Mouse (Mus musculus) kidney, adult 9 months (tissue): Measurements from ENCODE around the gene Dctn2.
"Not testable (repeated sequence)": the region's sequence is repeated elsewhere in the genome, so short reads cannot be mapped to it uniquely, and the experiment has no call there.

ENCODE experiments used
- DNase-seq: peaks from one replicate; pipeline ENCODE4 v3.0.0; 2022

Dctn2 gene

GRCm38 (mm10) chr10:127290307-127290929 is 24.2 kb downstream of the Dctn2 start:
- peak; percentile 100 for DNase-seq

DNA sequence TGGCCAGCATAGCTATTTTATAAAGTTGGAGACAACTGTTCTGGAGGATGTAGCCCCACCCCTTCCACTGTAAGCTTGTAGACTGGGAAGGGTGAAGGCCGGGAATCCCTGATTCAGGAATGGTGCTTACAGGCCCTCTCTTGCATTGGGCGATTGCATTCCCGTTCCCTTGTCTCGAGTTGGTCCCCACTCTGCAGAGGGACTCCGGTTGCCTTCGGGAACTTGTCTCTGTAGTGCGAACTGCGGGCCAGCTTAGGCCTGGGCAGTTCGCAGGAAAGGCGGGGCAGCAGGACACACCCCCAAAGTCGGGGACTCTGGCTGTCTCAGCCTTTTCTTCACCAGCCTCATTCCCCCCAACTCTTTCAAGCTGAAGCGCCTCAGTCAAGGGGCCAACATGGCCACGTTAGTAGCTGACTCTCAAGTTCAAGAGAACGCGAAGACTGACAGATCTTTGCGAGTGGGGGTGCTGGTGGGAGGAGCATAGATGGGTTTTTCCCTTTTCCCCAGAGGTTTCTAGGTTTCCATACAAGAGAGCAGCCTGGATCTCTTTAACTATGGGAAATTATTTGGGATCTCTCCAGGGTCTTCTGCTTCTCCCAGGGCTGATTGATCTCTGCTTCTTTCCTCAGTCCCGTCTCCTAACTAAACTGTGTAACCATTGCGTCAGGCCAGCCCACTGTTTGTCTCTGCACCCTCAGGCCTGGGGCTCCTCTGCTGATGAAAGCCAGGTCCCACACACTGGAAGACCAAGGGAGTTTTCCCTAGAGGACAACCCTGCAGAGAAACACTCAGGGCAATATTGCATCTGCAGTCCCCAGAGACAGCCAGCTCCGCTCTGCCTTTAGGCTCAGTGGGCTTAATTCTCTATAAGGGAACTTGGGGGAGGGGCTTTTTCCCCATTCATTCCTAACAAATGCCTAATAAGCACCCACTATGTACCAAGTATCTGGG is 25.0 kb downstream of the Dctn2 start:
- DNase-seq = peak; percentile 68

DNA sequence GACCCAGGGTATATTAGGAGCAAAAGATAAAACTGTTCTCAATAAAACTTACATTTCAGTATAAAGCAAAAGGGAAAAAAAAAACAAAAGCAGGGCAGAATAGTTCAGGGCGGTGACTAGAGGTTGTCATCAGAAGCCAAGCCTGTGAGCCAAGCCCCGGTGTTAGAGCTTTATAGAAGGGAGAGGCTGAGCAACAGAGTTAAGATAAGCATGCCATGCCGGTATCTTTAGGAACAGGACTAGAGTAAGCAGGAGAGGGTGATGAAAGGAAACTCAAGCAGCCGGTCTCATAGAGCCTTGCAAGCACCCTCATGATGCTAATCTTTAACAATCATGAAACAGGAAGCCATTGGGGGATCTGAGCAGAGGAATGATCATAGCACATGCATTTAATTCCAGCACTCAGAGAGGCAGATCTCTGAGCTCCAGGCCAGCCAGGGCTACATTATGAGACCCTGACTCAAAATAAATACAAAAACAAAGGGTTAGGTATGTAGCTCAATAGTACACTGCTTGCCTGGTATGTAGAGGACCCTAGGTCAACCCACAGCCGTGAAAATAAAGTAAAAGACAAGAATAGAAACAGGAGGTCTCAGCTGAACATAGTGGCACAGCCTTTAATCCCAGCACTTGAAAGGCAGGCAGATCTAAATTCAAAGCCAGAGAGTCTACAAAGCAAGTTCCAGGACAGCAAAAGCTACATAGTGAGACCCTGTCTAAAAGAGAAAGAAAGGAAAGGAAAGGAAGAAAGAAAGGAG is 25.9 kb downstream of the Dctn2 start:
- no peak for DNase-seq

DNA sequence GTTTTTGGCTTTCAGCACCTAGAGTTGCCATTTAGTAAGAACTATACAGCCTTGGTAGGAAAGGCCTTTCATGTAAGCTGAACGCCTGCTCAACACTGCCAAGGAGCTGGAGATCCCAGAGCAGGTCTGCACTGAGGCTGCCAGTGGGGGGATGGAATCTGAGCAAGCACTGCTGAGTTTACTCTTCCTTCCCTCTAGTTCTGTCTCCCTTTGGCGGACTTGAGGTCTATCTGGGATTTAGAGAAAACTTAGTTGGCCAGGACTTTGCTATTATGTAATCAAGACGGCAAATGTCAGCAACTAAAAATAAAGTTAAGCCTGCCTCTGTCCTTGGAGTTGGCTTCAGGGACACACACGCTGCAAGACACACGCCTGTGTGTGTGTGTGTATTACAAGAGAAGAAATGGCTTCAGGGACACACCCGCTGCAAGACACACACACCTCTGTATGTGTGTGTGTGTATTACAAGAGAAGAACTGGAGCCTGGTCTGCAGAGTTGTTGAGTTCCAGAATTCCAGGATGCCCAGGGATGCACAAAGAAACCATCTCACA is 26.9 kb downstream of the Dctn2 start:
- DNase-seq = peak; percentile 70

- DNase-seq = no peak
Observed at GRCm38 (mm10) chr10:127293590-127294113, 27.5 kb downstream of the Dctn2 start.

DNA sequence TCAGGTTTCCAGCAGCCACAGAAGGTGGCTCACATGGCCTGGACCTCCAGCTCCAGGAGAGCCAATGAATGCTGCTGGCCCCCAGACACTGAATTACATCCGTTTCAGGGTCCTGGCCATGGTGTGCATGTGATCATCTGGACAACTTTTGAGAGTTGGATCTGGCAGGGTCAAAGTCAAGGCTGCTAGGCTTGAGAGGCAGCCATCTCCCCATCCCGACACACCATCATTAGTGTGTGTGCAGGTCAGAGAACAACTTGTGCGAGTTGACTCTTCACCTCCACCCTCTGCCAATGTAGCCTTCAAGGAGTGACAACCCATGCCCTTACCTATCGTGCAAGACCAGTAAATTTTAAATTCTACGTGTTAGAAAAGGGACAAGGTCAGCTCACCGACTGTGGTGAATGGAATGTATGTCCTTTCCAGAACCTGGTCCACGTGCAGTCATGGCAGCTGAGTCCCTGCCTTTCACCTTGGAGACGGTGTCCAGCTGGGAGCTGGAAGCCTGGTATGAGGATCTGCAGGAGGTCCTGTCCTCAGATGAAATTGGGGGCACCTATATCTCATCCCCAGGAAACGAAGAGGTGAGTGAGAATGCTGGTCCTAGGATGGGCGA is 28.8 kb downstream of the Dctn2 start:
- DNase-seq = peak; percentile 38

DNA sequence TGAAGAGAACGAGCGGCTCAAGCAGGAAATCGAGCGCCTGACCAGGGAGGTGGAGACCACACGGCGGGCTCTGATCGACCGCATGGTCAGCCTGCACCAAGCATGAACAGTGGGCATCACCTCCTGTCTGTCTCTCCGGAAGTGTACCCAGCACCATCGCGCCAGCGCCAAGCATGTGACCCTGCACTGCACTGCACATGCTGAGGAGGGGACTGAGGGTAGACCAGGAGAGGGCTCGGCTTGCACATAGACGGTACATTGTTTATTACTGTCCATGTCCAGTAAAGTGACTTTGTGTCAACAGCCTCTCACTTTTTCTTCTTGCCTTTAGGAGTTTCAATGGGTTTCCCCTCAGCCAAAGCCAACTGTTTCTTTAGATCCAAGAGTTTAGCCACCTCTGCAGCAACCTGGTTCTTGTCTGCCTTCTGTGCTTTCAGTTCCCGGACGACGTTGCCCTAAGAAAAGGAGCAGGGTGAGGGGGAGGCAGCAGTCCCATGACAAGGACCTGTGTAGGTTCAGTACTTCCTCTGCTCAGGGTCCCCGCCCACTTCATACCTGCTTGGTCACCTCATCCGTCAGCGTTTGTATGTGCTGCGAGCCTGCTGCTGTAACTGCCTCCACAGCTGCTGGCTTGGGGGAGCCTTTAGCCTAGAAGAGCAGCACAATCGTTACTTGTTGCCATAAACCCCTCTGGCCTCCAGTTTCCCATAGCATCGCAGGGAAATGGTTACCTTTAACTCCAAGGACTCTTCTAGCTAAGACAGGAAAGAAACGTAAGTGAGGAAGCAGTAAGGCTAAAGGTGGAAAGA is 30.0 kb downstream of the Dctn2 start:
- no peak for DNase-seq

GRCm38 (mm10) chr10:127297015-127297871 is 31.1 kb downstream of the Dctn2 start:
- DNase-seq = no peak

DNA sequence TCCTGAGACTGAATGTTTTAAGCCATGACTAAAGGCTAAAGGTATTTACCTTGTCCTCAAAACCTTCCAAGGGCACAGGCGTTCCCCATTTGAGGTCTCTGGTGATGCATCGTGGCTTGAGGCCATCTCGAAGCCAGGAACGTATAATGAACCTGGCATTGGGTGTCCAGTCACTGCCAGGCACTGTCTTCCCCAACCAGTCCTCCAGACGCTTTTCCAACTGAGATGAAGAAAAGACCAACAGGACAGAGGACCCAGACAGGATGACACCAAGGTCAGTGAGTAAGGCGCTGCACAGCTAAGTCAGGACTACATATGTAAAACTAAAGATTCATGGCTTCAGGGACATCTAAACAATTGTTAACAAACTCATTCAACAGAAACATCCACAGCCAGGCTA is 34.2 kb downstream of the Dctn2 start:
- DNase-seq = no peak

- DNase-seq = no peak
Observed at GRCm38 (mm10) chr10:127303136-127303535, 37.0 kb downstream of the Dctn2 start.

GRCm38 (mm10) chr10:127309167-127309566 is 43.0 kb downstream of the Dctn2 start:
- not testable (repeated sequence) for DNase-seq

DNA sequence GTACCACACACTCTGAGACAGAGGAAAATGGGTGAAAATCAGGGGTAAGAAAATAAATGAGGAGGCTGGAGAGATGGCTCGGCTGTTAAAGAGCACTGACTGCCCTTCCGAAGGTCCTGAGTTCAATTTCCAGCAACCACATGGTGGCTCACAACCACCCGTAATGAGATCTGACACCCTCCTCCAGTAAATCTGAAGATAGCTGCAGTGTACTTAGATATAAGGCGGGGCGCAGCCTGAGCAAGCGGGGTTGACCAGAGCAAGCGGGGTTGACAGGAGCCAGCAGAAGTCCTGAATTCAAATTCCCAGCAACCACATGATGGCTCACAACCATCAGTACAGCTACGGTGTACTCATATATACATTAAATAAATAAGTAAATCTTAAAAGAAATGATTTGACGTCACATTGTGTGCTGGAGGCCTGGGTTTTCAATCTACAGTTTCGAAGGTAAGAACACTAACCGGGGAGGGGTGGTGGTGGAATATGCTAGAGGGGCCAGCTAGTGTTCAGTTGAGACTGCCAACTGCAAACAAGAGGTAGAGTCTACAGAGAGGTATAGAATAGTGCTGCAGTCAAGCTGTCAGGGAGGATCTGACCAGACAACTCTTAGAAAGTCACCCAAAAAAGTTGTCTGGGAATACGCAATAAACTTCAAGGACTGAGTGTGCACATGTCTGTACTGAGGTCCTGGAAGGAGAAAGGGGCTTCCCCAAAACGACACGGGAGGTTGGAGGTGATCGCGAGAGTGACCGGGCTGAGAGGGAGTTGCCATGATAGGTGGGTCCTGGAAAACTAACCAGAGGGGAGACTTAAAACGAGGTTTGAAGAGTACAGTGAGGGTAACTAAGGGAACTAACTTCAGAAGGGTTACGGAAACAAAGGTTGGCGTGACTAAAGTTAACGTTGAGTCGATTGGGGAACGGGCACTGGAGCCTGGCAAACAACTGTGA is 44.6 kb downstream of the Dctn2 start:
- DNase-seq = no peak

DNA sequence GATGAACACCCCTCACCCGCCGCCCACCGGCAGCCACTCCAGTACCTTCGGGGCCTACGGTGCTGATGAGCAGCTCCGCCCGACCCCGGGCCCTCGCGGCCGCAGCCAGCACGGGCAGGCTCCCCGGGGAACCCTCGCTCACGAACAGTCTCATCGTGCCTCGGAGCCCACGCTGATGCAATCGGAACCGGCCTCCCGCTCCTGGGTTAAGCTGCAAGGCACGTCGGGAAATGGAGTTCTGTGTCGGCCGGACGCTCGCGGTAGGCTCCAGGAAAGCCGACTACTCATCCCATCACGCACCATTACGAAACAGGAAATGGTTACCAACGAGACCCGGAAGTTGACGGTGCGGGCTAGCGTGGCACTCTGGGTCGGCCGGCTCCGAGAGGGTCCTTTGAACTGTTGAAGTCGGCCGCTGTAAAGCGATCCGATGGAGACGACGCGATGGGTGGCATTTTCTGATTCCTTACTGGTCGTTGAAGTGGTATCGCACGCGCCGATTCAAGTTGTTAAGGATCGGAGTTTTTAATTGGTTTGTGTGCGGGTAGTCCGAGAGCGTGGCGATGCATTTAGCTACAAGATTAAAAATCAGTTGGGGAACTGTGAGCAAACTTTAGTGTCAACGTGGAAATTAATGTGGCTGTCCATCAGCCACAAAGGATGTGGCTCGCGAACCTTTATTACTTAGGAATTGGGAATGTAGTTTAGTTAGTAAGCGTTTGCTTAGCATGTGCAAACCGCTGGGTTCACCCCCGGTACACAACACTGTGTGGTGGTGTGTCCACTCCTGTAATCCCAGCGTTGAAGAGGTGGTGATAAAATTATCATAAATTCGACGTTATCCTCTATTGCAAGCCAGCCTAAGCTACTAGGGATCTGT is 45.5 kb downstream of the Dctn2 start, which contains the start of gene Mars:
Gene Mars, minus strand, starts transcription at position 311 of the 880 bp plus-strand sequence.
- peak; percentile 98 for DNase-seq

DNA sequence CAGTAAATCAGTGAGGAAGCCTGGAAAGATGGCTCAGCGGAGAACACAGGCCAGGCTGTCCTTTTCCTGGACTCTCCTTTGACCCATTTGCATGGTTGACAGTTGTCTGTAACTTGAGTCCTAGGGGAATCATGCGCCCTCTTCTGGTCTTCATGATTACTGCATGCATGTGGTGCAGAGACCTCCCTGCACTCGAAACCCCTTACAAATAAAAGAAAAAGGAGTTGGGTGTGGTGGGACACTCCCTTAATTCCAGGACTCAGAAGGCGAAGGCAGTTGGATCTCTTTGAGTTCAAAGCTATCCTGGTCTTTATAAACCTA is 46.1 kb downstream of the Dctn2 start:
- peak; percentile 91 for DNase-seq

GRCm38 (mm10) chr10:127312858-127313257 is 46.7 kb downstream of the Dctn2 start:
- DNase-seq = no peak

GRCm38 (mm10) chr10:127313516-127313915 is 47.3 kb downstream of the Dctn2 start:
- DNase-seq = not testable (repeated sequence)

- not testable (repeated sequence) for DNase-seq
Observed at GRCm38 (mm10) chr10:127314950-127315349, 48.8 kb downstream of the Dctn2 start.

DNA sequence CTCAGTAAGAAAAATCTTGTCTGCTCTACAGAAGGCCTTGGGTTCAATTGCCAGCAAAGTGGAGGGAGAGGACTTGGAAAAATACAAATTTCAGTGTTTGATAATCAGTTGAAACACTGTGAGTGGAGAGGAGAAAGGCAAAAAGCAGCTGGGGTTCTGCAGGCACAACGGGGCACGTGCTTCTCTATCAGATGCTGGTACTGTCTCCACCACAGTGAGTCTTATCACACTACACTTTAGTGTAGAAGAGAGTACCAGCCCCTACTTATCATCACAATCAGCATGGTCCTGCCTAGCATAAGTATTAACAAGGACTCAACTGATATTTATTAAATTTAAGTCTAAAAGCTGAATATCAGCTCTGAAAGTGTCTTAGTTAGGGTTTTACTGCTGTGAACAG is 51.1 kb downstream of the Dctn2 start:
- DNase-seq = no peak
